Mouse (Mus musculus): ENCODE results near the gene Sema4g. TPM values are rescaled to one million over a fixed set of nuclear protein-coding genes. Genes with fewer than 3 reads are reported as not detected.

Gene Sema4g
- total and polyA plus RNA-seq, 2 experiments from 2014 or later = 0.14 to 1.1 TPM

GRCm38 (mm10) chr19:44977148-44977547 lies 11.8 kb upstream of the Sema4g start:
- WGBS = 84% methylated on average over 6 of the region's 6 CpGs
- no peaks in the 10 kb centered on the region for H3K27me3 ChIP-seq (ENCODE audit: control insufficient read depth, insufficient read depth, low read length)
- no peak overlapping the region for H3K9ac ChIP-seq (replicated peaks; ENCODE audit: low read depth, low read length)
- H3K36me3 ChIP-seq (replicated peaks; ENCODE audit: control insufficient read depth, insufficient read depth, low read length) = peaks cover 98% of the 10 kb centered on the region
- no peaks in the 10 kb centered on the region for H3K4me1 ChIP-seq (ENCODE audit: control insufficient read depth, insufficient read depth)
- no peaks in the 10 kb centered on the region for H3K9me3 ChIP-seq (replicated peaks; ENCODE audit: control insufficient read depth, low read length)
- H3K4me3 ChIP-seq (ENCODE audit: low read depth, low read length) = no peak overlapping the region
- TF ChIP-seq CTCF (IDR thresholded peaks at IDR 0.05; ENCODE audit: low read depth) (no peak), EP300 (IDR thresholded peaks at IDR 0.05; ENCODE audit: low read depth) (no peak)
- no peak overlapping the region for H3K27ac ChIP-seq (ENCODE audit: low read depth)
- DNase-seq (ENCODE audit: low spot score) = no peak
- no peak overlapping the region for H3K4me2 ChIP-seq (ENCODE audit: low read depth, low read length)
- no peak for ATAC-seq (ENCODE audit: insufficient read depth, low read depth)

GRCm38 (mm10) chr19:44980787-44981186 lies 8.1 kb upstream of the Sema4g start:
- H3K4me2 ChIP-seq (ENCODE audit: low read depth, low read length) = no peak overlapping the region
- H3K27ac ChIP-seq (ENCODE audit: low read depth) = no peak overlapping the region
- H3K27me3 ChIP-seq (ENCODE audit: control insufficient read depth, insufficient read depth, low read length) = no peaks in the 10 kb centered on the region
- TF ChIP-seq EP300 (IDR thresholded peaks at IDR 0.05; ENCODE audit: low read depth) = no peak
- TF ChIP-seq CTCF (IDR thresholded peaks at IDR 0.05; ENCODE audit: low read depth) = no peak
- no peak overlapping the region for H3K9ac ChIP-seq (replicated peaks; ENCODE audit: low read depth, low read length)
- DNase-seq (ENCODE audit: low spot score) = no peak
- no peak overlapping the region for H3K4me3 ChIP-seq (ENCODE audit: low read depth, low read length)
- H3K4me1 ChIP-seq (ENCODE audit: control insufficient read depth, insufficient read depth) = no peaks in the 10 kb centered on the region
- WGBS = 83% methylated on average over 2 of the region's 2 CpGs
- H3K36me3 ChIP-seq (replicated peaks; ENCODE audit: control insufficient read depth, insufficient read depth, low read length) = peaks cover 66% of the 10 kb centered on the region
- no peaks in the 10 kb centered on the region for H3K9me3 ChIP-seq (replicated peaks; ENCODE audit: control insufficient read depth, low read length)
- ATAC-seq (ENCODE audit: insufficient read depth, low read depth) = no peak

- ATAC-seq (ENCODE audit: insufficient read depth, low read depth) = no peak
- no peak overlapping the region for H3K27ac ChIP-seq (ENCODE audit: low read depth)
- H3K9me3 ChIP-seq (replicated peaks; ENCODE audit: control insufficient read depth, low read length) = no peaks in the 10 kb centered on the region
- H3K4me1 ChIP-seq (ENCODE audit: control insufficient read depth, insufficient read depth) = no peaks in the 10 kb centered on the region
- WGBS = 61% methylated on average over 7 of the region's 7 CpGs
- H3K4me2 ChIP-seq (ENCODE audit: low read depth, low read length) = no peak overlapping the region
- DNase-seq (ENCODE audit: low spot score) = no peak
- no peaks in the 10 kb centered on the region for H3K27me3 ChIP-seq (ENCODE audit: control insufficient read depth, insufficient read depth, low read length)
- peaks cover 48% of the 10 kb centered on the region for H3K36me3 ChIP-seq (replicated peaks; ENCODE audit: control insufficient read depth, insufficient read depth, low read length)
- no peak overlapping the region for H3K9ac ChIP-seq (replicated peaks; ENCODE audit: low read depth, low read length)
- TF ChIP-seq CTCF (IDR thresholded peaks at IDR 0.05; ENCODE audit: low read depth) = no peak
- TF ChIP-seq EP300 (IDR thresholded peaks at IDR 0.05; ENCODE audit: low read depth) = no peak
- no peak overlapping the region for H3K4me3 ChIP-seq (ENCODE audit: low read depth, low read length)
Measured at GRCm38 (mm10) chr19:44982477-44983115, 6.3 kb upstream of the Sema4g start.

GRCm38 (mm10) chr19:44983366-44983765 lies 5.5 kb upstream of the Sema4g start:
- WGBS = 83% methylated on average over 6 of the region's 6 CpGs
- Histone ChIP-seq H3K4me1 (ENCODE audit: control insufficient read depth, insufficient read depth) (0 out of 2 replicates have a peak, but pooled peaks cover under 1% of the 10 kb centered on the region), H3K9ac (replicated peaks; ENCODE audit: low read depth, low read length) (no peak overlapping the region), H3K36me3 (replicated peaks; ENCODE audit: control insufficient read depth, insufficient read depth, low read length) (peaks cover 40% of the 10 kb centered on the region), H3K4me3 (ENCODE audit: low read depth, low read length) (no peak overlapping the region), H3K27me3 (ENCODE audit: control insufficient read depth, insufficient read depth, low read length) (no peaks in the 10 kb centered on the region), H3K4me2 (ENCODE audit: low read depth, low read length) (no peak overlapping the region), H3K27ac (ENCODE audit: low read depth) (no peak overlapping the region), H3K9me3 (replicated peaks; ENCODE audit: control insufficient read depth, low read length) (no peaks in the 10 kb centered on the region)
- ATAC-seq (ENCODE audit: insufficient read depth, low read depth) = no peak
- TF ChIP-seq EP300 (IDR thresholded peaks at IDR 0.05; ENCODE audit: low read depth) = no peak
- TF ChIP-seq CTCF (IDR thresholded peaks at IDR 0.05; ENCODE audit: low read depth) = no peak
- DNase-seq (ENCODE audit: low spot score) = no peak

- H3K4me2 ChIP-seq (ENCODE audit: low read depth, low read length) = no peak overlapping the region
- no peak overlapping the region for H3K27ac ChIP-seq (ENCODE audit: low read depth)
- TF ChIP-seq EP300 (IDR thresholded peaks at IDR 0.05; ENCODE audit: low read depth) = no peak
- no peak for TF ChIP-seq CTCF (IDR thresholded peaks at IDR 0.05; ENCODE audit: low read depth)
- DNase-seq (ENCODE audit: low spot score) (no peak), ATAC-seq (ENCODE audit: insufficient read depth, low read depth) (no peak)
- no peaks in the 10 kb centered on the region for H3K9me3 ChIP-seq (replicated peaks; ENCODE audit: control insufficient read depth, low read length)
- no peak overlapping the region for H3K9ac ChIP-seq (replicated peaks; ENCODE audit: low read depth, low read length)
- no peak overlapping the region for H3K4me3 ChIP-seq (ENCODE audit: low read depth, low read length)
- H3K36me3 ChIP-seq (replicated peaks; ENCODE audit: control insufficient read depth, insufficient read depth, low read length) = peaks cover 29% of the 10 kb centered on the region
- H3K4me1 ChIP-seq (ENCODE audit: control insufficient read depth, insufficient read depth) = peaks cover 8% of the 10 kb centered on the region; the same call in 1 of the 2 replicates
- no peaks in the 10 kb centered on the region for H3K27me3 ChIP-seq (ENCODE audit: control insufficient read depth, insufficient read depth, low read length)
- 91% methylated on average over 4 of the region's 4 CpGs for WGBS
Measured at GRCm38 (mm10) chr19:44984420-44984819, 4.5 kb upstream of the Sema4g start.

All from heart, postnatal 0 days (tissue).